Mouse (Mus musculus) kidney, embryonic 15.5 days (tissue): ENCODE data around the gene 2010111I01Rik. TPM values are rescaled to one million over a fixed set of nuclear protein-coding genes. Genes with fewer than 3 reads are reported as not detected.

Experiments
- ATAC-seq: fragments of 200-750 bp; cut with Nextera tagmentation; replicated peaks from 2 replicates; pipeline ENCODE4 v1.8.0; 2017; ENCODE audit warnings: moderate TSS enrichment; ENCODE audit not compliant: low FRiP score
- H3K27ac ChIP-seq: fragments of 300-500 bp; sonication (generic); 2 replicates; pipeline ENCODE4 v1.5.1; 2015; ENCODE audit warnings: mild to moderate bottlenecking, inconsistent platforms
- H3K27me3 ChIP-seq: fragments of 300-500 bp; sonication (generic); 2 replicates; pipeline ENCODE4 v1.6.1; 2015; ENCODE audit warnings: inconsistent platforms
- H3K36me3 ChIP-seq: fragments of 300-500 bp; sonication (generic); 2 replicates; pipeline ENCODE4 v1.6.1; 2015; ENCODE audit warnings: inconsistent platforms
- H3K4me1 ChIP-seq: fragments of 300-500 bp; sonication (generic); 2 replicates; pipeline ENCODE4 v1.6.1; 2015; ENCODE audit warnings: inconsistent platforms
- H3K4me2 ChIP-seq: fragments of 300-500 bp; sonication (generic); 2 replicates; pipeline ENCODE4 v1.6.1; 2015; ENCODE audit warnings: moderate library complexity, mild to moderate bottlenecking, inconsistent platforms
- H3K4me3 ChIP-seq: fragments of 300-500 bp; sonication (generic); replicated peaks from 2 replicates; pipeline ENCODE4 v1.5.1; 2015; ENCODE audit warnings: mild to moderate bottlenecking, inconsistent platforms
- H3K9ac ChIP-seq: fragments of 300-500 bp; sonication (generic); 2 replicates; pipeline ENCODE4 v1.6.1; 2015; ENCODE audit warnings: mild to moderate bottlenecking, inconsistent platforms
- H3K9me3 ChIP-seq: fragments of 300-500 bp; sonication (generic); replicated peaks from 2 replicates; pipeline ENCODE4 v1.6.1; 2016; ENCODE audit warnings: inconsistent platforms
- WGBS: fragments of 180-500 bp; shearing (Covaris S2); methylation state at CpG from one replicate; pipeline ENCODE4 v1.1.7; 2015; ENCODE audit warnings: mixed read lengths; 5-methylcytosine and 5-hydroxymethylcytosine counted together
- polyA plus RNA-seq: library from polyadenylated mRNA; unstranded; fragments of >200 nt; fragmentation: Nextera tagmentation; extraction: Ambion mirVana; gene quantifications from 2 replicates; pipeline ENCODE4 v1.2.1, GENCODE M21; 2015

2010111I01Rik gene
- polyA plus RNA-seq, 1 experiment from 2014 or later, result 128 TPM

DNA sequence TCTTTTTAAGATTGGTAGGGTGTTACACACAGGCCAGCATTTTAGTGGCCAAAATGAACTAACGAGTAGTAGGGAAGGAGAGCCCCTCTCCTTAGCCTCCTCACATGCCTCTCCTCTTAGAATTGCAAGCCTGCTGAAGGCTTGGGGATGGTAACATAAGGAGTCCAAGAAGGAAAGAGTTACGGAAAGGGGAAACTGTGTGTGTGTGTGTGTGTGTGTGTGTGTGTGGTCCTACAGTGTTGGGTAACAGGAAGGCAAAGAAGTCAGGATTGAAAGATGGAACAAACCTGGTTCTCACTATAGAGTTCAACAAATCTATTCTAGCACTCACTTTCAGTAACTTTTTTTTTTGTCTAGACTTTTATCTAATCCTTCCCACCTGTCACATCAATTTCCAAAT, 1.3 kb upstream of the 2010111I01Rik start:
- no peaks in the 10 kb centered on the region for H3K9me3 ChIP-seq
- 84% methylated on average over 2 of the region's 2 CpGs for WGBS
- H3K4me1 ChIP-seq, result peaks cover 9% of the 10 kb centered on the region; the same call in 1 of the 2 replicates
- no peaks in the 10 kb centered on the region for H3K27me3 ChIP-seq
- no peak overlapping the region for H3K4me2 ChIP-seq
- no peak overlapping the region for H3K9ac ChIP-seq
- ATAC-seq, result no peak
- no peak overlapping the region for H3K27ac ChIP-seq
- H3K36me3 ChIP-seq, result no peaks in the 10 kb centered on the region
- H3K4me3 ChIP-seq, result no peak overlapping the region

GRCm38 (mm10) chr13:62968223-62968622, 3.5 kb downstream of the 2010111I01Rik start:
- Histone ChIP-seq H3K27ac (no peak overlapping the region), H3K9me3 (no peaks in the 10 kb centered on the region), H3K4me1 (peaks cover 9% of the 10 kb centered on the region; the same call in 1 of the 2 replicates), H3K27me3 (no peaks in the 10 kb centered on the region), H3K36me3 (no peaks in the 10 kb centered on the region), H3K9ac (no peak overlapping the region), H3K4me3 (no peak overlapping the region), H3K4me2 (no peak overlapping the region)
- no peak for ATAC-seq
- WGBS, result 85% methylated on average over 12 of the region's 12 CpGs

DNA sequence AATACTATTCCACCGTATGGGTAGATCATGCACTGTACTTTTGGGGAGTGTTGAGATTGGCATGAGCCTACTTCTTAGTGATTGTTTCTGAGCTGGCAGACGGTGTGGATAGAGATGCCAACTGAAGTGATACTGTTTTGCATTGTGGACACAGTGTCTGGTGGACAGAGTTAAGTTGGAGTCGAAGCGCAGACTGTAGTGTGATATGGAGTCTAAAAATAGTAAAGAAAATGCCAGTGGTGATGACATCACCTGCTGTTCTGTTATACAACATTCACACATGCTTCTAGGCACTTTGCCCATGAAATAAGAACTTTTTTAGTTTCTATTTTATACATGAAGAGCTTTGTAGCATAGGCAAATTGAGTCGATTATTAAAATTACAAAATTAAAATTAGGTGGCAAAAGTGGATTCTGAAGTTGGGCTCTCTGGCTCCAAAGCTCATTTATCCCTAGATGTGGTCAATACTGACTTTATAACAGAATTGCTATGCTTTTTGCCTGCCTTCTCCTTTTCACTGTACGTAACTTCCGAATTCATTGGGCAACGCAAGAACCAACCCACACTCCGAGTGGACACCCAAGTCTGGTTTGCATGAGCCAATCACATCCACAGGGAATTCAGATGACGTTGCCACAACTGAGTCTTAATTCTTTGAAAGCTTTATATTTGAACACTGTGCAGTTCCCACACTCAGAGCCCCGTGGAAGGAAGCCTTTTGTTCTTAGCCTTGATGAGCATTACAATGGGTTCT, 6.0 kb downstream of the 2010111I01Rik start:
- Histone ChIP-seq H3K9me3 (no peaks in the 10 kb centered on the region), H3K36me3 (no peaks in the 10 kb centered on the region), H3K4me2 (no peak overlapping the region), H3K4me1 (peaks cover 2% of the 10 kb centered on the region; the same call in 1 of the 2 replicates), H3K9ac (no peak overlapping the region), H3K27me3 (no peaks in the 10 kb centered on the region), H3K27ac (no peak overlapping the region), H3K4me3 (no peak overlapping the region)
- 83% methylated on average over 11 of the region's 11 CpGs for WGBS
- no peak for ATAC-seq

DNA sequence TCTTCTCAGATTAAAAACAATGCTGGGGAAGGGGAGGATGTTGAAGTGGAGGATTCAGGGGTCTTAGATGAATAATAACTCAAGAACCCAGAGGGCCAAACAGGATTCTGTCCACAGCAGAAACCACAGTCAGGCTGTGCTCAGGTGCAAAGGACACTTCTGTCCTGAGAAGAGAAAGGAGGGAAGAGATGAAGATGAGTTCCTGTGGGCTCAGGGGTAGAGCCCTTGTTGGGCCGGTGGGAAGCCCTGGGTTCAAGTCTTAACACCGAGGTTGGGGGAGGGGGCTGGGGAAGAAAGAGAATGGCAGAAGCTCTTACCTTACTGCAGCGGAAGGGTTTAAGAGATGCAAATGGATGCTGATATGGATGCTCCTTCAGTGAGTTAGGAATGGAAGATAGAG, 7.7 kb downstream of the 2010111I01Rik start:
- no peaks in the 10 kb centered on the region for H3K9me3 ChIP-seq
- WGBS, result 81% methylated on average over 3 of the region's 3 CpGs

DNA sequence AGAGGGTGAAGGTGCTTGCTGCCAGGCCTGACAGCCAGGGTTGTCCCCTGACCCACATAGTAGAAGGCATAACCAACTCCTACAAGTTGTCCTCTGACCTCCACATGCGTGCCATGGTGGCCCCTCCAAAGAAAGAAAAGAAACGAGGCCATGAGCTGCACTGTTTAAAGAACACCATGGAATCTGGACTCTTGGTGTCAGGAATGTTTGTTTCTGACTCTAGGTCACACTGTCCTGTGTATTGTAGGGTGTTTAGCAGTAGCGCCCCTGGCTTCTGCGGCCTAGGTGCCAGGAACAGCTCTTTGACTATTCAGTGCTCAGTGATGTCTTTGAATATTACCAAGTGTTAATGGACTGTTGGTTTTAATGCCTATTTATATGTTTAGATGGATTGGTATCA, 8.4 kb downstream of the 2010111I01Rik start:
- H3K4me2 ChIP-seq, result no peak overlapping the region
- 0 out of 2 replicates have a peak, but pooled peaks cover 6% of the 10 kb centered on the region for H3K4me1 ChIP-seq
- no peak for ATAC-seq
- H3K36me3 ChIP-seq, result no peaks in the 10 kb centered on the region
- WGBS, result 86% methylated on average over 4 of the region's 4 CpGs
- no peaks in the 10 kb centered on the region for H3K27me3 ChIP-seq
- no peak overlapping the region for H3K9ac ChIP-seq
- no peak overlapping the region for H3K4me3 ChIP-seq
- H3K27ac ChIP-seq, result no peak overlapping the region
- H3K9me3 ChIP-seq, result no peaks in the 10 kb centered on the region

More for the DNA sequence above, 7.7 kb downstream of the 2010111I01Rik start:
- Histone ChIP-seq H3K27me3 (no peaks in the 10 kb centered on the region), H3K36me3 (no peaks in the 10 kb centered on the region), H3K4me2 (no peak overlapping the region), H3K27ac (no peak overlapping the region), H3K9ac (no peak overlapping the region), H3K4me1 (no peaks in the 10 kb centered on the region), H3K4me3 (no peak overlapping the region)
- ATAC-seq, result no peak

DNA sequence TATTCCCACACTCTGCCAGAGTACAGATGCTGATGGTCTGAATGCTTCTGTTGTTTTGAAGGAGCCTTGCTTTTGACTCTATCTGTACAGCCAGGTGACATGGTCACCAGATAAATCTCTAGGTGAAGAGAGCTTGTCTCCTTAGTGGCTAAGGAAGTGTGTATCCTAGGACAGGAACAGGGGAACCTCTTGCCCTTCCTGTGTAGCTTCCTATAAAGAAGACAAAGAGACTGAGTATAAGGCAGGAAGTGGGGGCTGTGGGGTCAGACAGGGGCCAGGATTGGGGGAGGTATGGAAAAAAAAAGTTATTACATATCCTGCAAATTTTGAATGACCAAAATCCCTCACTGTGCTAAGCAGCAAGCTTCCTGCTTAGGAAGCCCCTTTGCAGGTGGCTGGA, 13.4 kb downstream of the 2010111I01Rik start:
- H3K27ac ChIP-seq, result peak overlapping the region; percentile 14; the same call in 1 of the 2 replicates
- H3K4me2 ChIP-seq, result no peak overlapping the region
- no peak overlapping the region for H3K4me3 ChIP-seq
- peak; percentile 67; the same call in 1 of the 2 replicates for ATAC-seq
- H3K27me3 ChIP-seq, result no peaks in the 10 kb centered on the region
- H3K4me1 ChIP-seq, result peaks cover 19% of the 10 kb centered on the region
- H3K9ac ChIP-seq, result no peak overlapping the region
- no peaks in the 10 kb centered on the region for H3K9me3 ChIP-seq
- no peaks in the 10 kb centered on the region for H3K36me3 ChIP-seq

- H3K27me3 ChIP-seq, result no peaks in the 10 kb centered on the region
- no peak overlapping the region for H3K4me3 ChIP-seq
- peak overlapping the region; percentile 61 for H3K27ac ChIP-seq
- peaks cover 19% of the 10 kb centered on the region for H3K4me1 ChIP-seq
- no peaks in the 10 kb centered on the region for H3K9me3 ChIP-seq
- no peak overlapping the region for H3K4me2 ChIP-seq
- 63% methylated on average over 4 of the region's 4 CpGs for WGBS
- no peaks in the 10 kb centered on the region for H3K36me3 ChIP-seq
- H3K9ac ChIP-seq, result no peak overlapping the region
- ATAC-seq, result 0 out of 2 replicates have a peak, but pooled peaks have one; percentile 43
Observed at GRCm38 (mm10) chr13:62978784-62979183, 14.1 kb downstream of the 2010111I01Rik start.

GRCm38 (mm10) chr13:62979215-62979614, 14.5 kb downstream of the 2010111I01Rik start:
- Histone ChIP-seq H3K27ac (peak overlapping the region; percentile 61), H3K27me3 (no peaks in the 10 kb centered on the region), H3K4me2 (no peak overlapping the region), H3K4me3 (no peak overlapping the region), H3K9me3 (no peaks in the 10 kb centered on the region), H3K4me1 (peaks cover 19% of the 10 kb centered on the region), H3K9ac (no peak overlapping the region), H3K36me3 (no peaks in the 10 kb centered on the region)
- no peak for ATAC-seq
- WGBS, result 59% methylated on average over 4 of the region's 4 CpGs

- no peak overlapping the region for H3K27ac ChIP-seq
- H3K4me3 ChIP-seq, result no peak overlapping the region
- no peak for ATAC-seq
- 93% methylated on average over 2 of the region's 2 CpGs for WGBS
- no peaks in the 10 kb centered on the region for H3K36me3 ChIP-seq
- H3K27me3 ChIP-seq, result no peaks in the 10 kb centered on the region
- peaks cover 19% of the 10 kb centered on the region for H3K4me1 ChIP-seq
- H3K9me3 ChIP-seq, result no peaks in the 10 kb centered on the region
- H3K9ac ChIP-seq, result no peak overlapping the region
- no peak overlapping the region for H3K4me2 ChIP-seq
Observed at GRCm38 (mm10) chr13:62980131-62980530, 15.4 kb downstream of the 2010111I01Rik start.

GRCm38 (mm10) chr13:62984485-62984884, 19.8 kb downstream of the 2010111I01Rik start:
- no peak for ATAC-seq
- WGBS, result 69% methylated on average over 3 of the region's 3 CpGs

DNA sequence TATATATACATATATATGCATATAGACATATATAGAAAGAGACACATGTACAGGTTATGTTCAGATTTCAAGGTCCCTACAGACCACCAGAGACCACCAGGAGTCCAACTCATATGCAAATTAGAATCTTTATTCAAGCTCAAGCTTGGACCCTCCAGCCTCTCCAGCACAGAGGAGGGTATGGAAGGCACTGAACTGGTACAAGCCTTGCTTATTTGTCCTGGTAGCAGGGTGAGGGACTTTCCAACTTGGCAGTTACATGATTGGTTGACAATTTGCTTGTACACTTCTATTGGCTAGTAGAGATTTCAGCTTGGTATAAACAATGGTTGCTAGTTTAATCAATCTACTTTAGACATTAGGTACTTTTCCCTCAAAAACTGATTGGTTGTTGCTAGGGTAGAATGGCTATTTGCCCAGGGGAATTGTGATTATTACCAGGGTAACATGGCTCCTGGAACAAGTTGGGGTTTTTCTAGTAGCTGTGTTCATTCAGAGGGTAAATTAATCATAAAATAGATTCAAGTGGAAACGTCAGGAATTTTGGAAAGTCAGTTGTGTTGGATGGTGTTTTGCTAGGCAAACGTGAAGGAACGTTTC, 25.3 kb downstream of the 2010111I01Rik start:
- no peak overlapping the region for H3K27ac ChIP-seq
- WGBS, result 81% methylated on average over 3 of the region's 3 CpGs
- H3K4me3 ChIP-seq, result no peak overlapping the region
- no peak for ATAC-seq
- no peaks in the 10 kb centered on the region for H3K9me3 ChIP-seq
- no peak overlapping the region for H3K4me2 ChIP-seq
- H3K9ac ChIP-seq, result no peak overlapping the region
- no peaks in the 10 kb centered on the region for H3K4me1 ChIP-seq
- no peaks in the 10 kb centered on the region for H3K36me3 ChIP-seq
- H3K27me3 ChIP-seq, result no peaks in the 10 kb centered on the region

More at GRCm38 (mm10) chr13:62984485-62984884, 19.8 kb downstream of the 2010111I01Rik start:
- Histone ChIP-seq H3K9me3 (no peaks in the 10 kb centered on the region), H3K27me3 (no peaks in the 10 kb centered on the region), H3K36me3 (no peaks in the 10 kb centered on the region), H3K4me2 (no peak overlapping the region), H3K4me1 (0 out of 2 replicates have a peak, but pooled peaks cover 3% of the 10 kb centered on the region), H3K27ac (no peak overlapping the region), H3K4me3 (no peak overlapping the region), H3K9ac (no peak overlapping the region)
